Mouse (Mus musculus) ovary, adult 18-20 months (tissue): ENCODE measurements around the gene Esp16.
"Not testable (repeated sequence)": the region's sequence is repeated elsewhere in the genome, so short reads cannot be mapped to it uniquely, and the experiment has no call there.

Experiments used
- DNase-seq: peaks from one replicate; pipeline ENCODE4 v3.0.0; 2022; ENCODE audit warnings: low spot score, mixed read lengths

The Esp16 gene

GRCm38 (mm10) chr17:39535842-39536241, at the start of gene Esp16:
Esp16 (plus strand) TSS chr17:39536142.
- DNase-seq, result not testable (repeated sequence)

DNA sequence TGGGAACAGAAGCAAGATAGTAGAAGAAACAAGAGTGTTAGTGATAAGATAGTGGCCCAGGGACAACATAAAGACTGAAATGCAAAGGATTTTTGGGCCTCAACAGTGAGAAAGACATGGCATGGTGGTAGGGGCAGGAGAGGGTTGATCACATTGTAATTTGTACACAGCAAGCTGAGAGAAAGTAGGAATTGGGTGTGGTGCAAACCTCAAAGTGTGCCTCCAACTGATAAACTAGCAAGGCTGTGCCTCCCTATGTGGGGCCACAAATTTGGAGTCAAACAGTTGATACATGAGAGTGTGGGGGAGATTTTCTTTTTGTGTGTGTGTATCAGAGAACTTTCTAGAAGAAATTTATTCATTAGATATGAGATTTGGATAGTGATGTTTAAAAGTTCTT, 37.9 kb upstream of the Esp16 start:
- DNase-seq, result not testable (repeated sequence)
